Mouse (Mus musculus) liver, embryonic 15.5 days (tissue): ENCODE measurements around the gene Gm10428. TPM values are rescaled to one million over a fixed set of nuclear protein-coding genes. Genes with fewer than 3 reads are reported as not detected.
"Not testable (repeated sequence)": the region's sequence is repeated elsewhere in the genome, so short reads cannot be mapped to it uniquely, and the experiment has no call there.

Source experiments
- ATAC-seq: fragments of 200-750 bp; cut with Nextera tagmentation; 2 replicates; pipeline ENCODE4 v1.8.0; 2017; ENCODE audit warnings: moderate number of reproducible peaks, mild to moderate bottlenecking, moderate library complexity; ENCODE audit not compliant: insufficient read depth
- H3K27ac ChIP-seq: fragments of 300-500 bp; sonication (generic); replicated peaks from 2 replicates; pipeline ENCODE4 v1.5.1; 2015; ENCODE audit warnings: mild to moderate bottlenecking, inconsistent platforms
- H3K27me3 ChIP-seq: fragments of 300-500 bp; sonication (generic); 2 replicates; pipeline ENCODE4 v1.6.1; 2015; ENCODE audit warnings: mild to moderate bottlenecking, inconsistent platforms
- H3K36me3 ChIP-seq: fragments of 300-500 bp; sonication (generic); replicated peaks from 2 replicates; pipeline ENCODE4 v1.6.1; 2015; ENCODE audit warnings: moderate library complexity, mild to moderate bottlenecking, inconsistent platforms
- H3K4me1 ChIP-seq: fragments of 300-500 bp; sonication (generic); replicated peaks from 2 replicates; pipeline ENCODE4 v1.6.1; 2015; ENCODE audit warnings: inconsistent platforms
- H3K4me2 ChIP-seq: fragments of 300-500 bp; sonication (generic); 2 replicates; pipeline ENCODE4 v1.6.1; 2015; ENCODE audit warnings: moderate library complexity, mild to moderate bottlenecking, inconsistent platforms
- H3K4me3 ChIP-seq: fragments of 300-500 bp; sonication (generic); replicated peaks from 2 replicates; pipeline ENCODE4 v1.5.1; 2015; ENCODE audit warnings: mild to moderate bottlenecking, inconsistent platforms
- H3K9ac ChIP-seq: fragments of 300-500 bp; sonication (generic); 2 replicates; pipeline ENCODE4 v1.6.1; 2015; ENCODE audit warnings: moderate library complexity, mild to moderate bottlenecking, inconsistent platforms
- H3K9me3 ChIP-seq: fragments of 300-500 bp; sonication (generic); replicated peaks from 2 replicates; pipeline ENCODE4 v1.6.1; 2016; ENCODE audit warnings: inconsistent platforms
- WGBS: fragments of 180-500 bp; shearing (Covaris S2); methylation state at CpG from one replicate; pipeline ENCODE4 v1.1.7; 2015; ENCODE audit warnings: mixed read lengths; ENCODE audit not compliant: insufficient replicate concordance; 5-methylcytosine and 5-hydroxymethylcytosine counted together
- polyA plus RNA-seq: library from polyadenylated mRNA; unstranded; fragments of >200 nt; fragmentation: Nextera tagmentation; extraction: Ambion mirVana; gene quantifications from 2 replicates; pipeline ENCODE4 v1.2.1, GENCODE M21; 2015

Gene Gm10428
- polyA plus RNA-seq, 1 experiment from 2014 or later: not detected

GRCm38 (mm10) chr11:62746001-62746533, 6.8 kb upstream of the Gm10428 start:
- no peaks in the 10 kb centered on the region for H3K9me3 ChIP-seq
- peaks cover 47% of the 10 kb centered on the region for H3K27me3 ChIP-seq
- H3K4me2 ChIP-seq: peak overlapping the region; percentile 32
- H3K36me3 ChIP-seq: no peaks in the 10 kb centered on the region
- H3K9ac ChIP-seq: no peak overlapping the region
- 0 out of 2 replicates have a peak, but pooled peaks cover 3% of the 10 kb centered on the region for H3K4me1 ChIP-seq
- H3K27ac ChIP-seq: no peak overlapping the region
- 4% methylated on average over 27 of the region's 27 CpGs for WGBS
- no peak for ATAC-seq
- peak overlapping the region; percentile 15; the same call in 1 of the 2 replicates for H3K4me3 ChIP-seq

- H3K36me3 ChIP-seq: no peaks in the 10 kb centered on the region
- H3K4me2 ChIP-seq: no peak overlapping the region
- H3K4me1 ChIP-seq: 0 out of 2 replicates have a peak, but pooled peaks cover 3% of the 10 kb centered on the region
- no peak overlapping the region for H3K27ac ChIP-seq
- no peak overlapping the region for H3K4me3 ChIP-seq
- H3K9me3 ChIP-seq: no peaks in the 10 kb centered on the region
- ATAC-seq: no peak
- no peak overlapping the region for H3K9ac ChIP-seq
- peaks cover 50% of the 10 kb centered on the region for H3K27me3 ChIP-seq
- WGBS: 58% methylated on average over 9 of the region's 9 CpGs
These were observed 5.7 kb upstream of the Gm10428 start for GRCm38 (mm10) chr11:62747227-62747626.

DNA sequence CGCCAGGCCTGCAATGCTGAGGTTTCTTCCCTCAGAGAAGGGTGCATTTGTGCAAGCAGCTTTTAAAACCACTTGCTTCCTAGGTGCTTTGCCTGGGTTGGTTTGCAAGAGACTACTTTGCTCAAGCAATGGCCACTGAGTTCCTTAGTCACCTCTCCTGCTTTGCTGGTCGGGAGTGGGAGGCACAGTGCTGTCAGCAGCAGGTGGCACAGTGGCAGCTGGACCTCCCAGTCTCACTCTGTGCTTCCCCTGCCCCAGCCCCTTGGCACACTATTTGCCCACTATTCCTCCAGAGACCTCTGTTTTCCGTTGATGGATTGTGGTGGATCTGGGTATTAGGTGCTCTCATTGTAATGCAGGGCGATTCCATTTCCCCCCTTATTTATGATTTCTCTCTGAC, 4.8 kb upstream of the Gm10428 start:
- no peak for ATAC-seq
- Histone ChIP-seq H3K27ac (no peak overlapping the region), H3K4me3 (no peak overlapping the region), H3K9me3 (no peaks in the 10 kb centered on the region), H3K4me1 (0 out of 2 replicates have a peak, but pooled peaks cover 3% of the 10 kb centered on the region), H3K9ac (no peak overlapping the region), H3K27me3 (peaks cover 54% of the 10 kb centered on the region), H3K4me2 (no peak overlapping the region), H3K36me3 (no peaks in the 10 kb centered on the region)
- WGBS: 62% methylated on average over 4 of the region's 4 CpGs

DNA sequence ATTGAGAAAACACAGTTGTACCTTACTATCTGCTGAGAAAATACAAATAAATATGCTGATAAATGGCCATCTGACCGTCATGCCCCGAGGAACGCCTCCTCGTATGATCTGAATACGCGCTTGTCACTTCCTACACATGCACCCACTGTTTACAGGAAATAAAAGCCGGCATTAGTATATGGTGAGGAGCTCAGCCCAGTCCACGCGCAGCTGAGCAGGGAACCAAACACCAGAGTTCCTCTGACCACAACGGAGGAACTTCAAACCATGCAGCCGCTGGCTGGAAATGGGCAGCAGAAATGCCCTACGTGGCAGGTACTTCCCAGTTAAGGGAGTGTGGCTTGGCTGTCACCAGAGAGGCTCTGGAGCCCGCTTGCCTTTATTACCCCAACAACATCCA, 3.5 kb upstream of the Gm10428 start:
- not testable (repeated sequence) for H3K4me3 ChIP-seq, H3K4me2 ChIP-seq, H3K9me3 ChIP-seq, H3K36me3 ChIP-seq, ATAC-seq, H3K9ac ChIP-seq, H3K4me1 ChIP-seq, H3K27ac ChIP-seq
- H3K27me3 ChIP-seq: peaks cover 51% of the 10 kb centered on the region
- WGBS: 42% methylated on average over 13 of the region's 13 CpGs

- WGBS: 54% methylated on average over 11 of the region's 11 CpGs
- Histone ChIP-seq H3K27ac (no peak overlapping the region), H3K4me1 (peaks cover 4% of the 10 kb centered on the region; the same call in 1 of the 2 replicates)
These were observed 709 bp upstream of the Gm10428 start for GRCm38 (mm10) chr11:62752191-62752590.

GRCm38 (mm10) chr11:62756456-62757142, 3.7 kb downstream of the Gm10428 start:
- Histone ChIP-seq H3K36me3 (no peaks in the 10 kb centered on the region), H3K27ac (no peak overlapping the region), H3K9me3 (no peaks in the 10 kb centered on the region), H3K4me1 (peaks cover 6% of the 10 kb centered on the region; the same call in 1 of the 2 replicates), H3K27me3 (peaks cover 34% of the 10 kb centered on the region), H3K9ac (no peak overlapping the region), H3K4me2 (peak overlapping the region; percentile 47), H3K4me3 (no peak overlapping the region)
- WGBS: 6% methylated on average over 36 of the region's 36 CpGs
- ATAC-seq: peak; percentile 89

More at GRCm38 (mm10) chr11:62752191-62752590, 709 bp upstream of the Gm10428 start:
- Histone ChIP-seq H3K4me2 (no peak overlapping the region), H3K27me3 (peaks cover 49% of the 10 kb centered on the region), H3K36me3 (no peaks in the 10 kb centered on the region), H3K4me3 (no peak overlapping the region), H3K9ac (no peak overlapping the region), H3K9me3 (no peaks in the 10 kb centered on the region)
- no peak for ATAC-seq

- WGBS: 3% methylated on average over 7 of the region's 7 CpGs
- Histone ChIP-seq H3K4me1 (peaks cover 6% of the 10 kb centered on the region; the same call in 1 of the 2 replicates), H3K27ac (no peak overlapping the region), H3K9ac (no peak overlapping the region), H3K27me3 (peaks cover 33% of the 10 kb centered on the region), H3K9me3 (no peaks in the 10 kb centered on the region), H3K4me3 (no peak overlapping the region), H3K36me3 (no peaks in the 10 kb centered on the region), H3K4me2 (peak overlapping the region; percentile 47)
- 0 out of 2 replicates have a peak, but pooled peaks have one; percentile 12 for ATAC-seq
These were observed 4.2 kb downstream of the Gm10428 start for GRCm38 (mm10) chr11:62757143-62757507.

DNA sequence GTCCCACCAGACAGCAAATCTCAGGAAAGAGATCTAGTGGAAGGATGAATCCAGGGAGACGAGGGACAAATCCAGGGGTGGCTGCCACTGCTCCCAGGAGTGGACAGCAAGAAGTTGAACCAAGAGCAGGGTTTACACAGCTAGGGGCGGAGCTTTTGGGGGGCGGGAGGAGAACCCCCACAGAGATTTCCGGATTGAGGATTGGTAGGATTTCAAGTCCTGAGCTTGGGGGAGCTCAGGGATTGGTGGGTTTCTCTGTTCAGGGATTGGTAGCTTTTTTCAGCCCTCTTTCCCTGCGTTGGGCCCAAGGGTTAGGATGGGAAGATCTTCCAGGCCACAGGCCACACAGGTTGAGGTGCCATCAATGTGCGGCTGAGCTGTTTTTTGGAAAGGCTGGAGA, 5.0 kb downstream of the Gm10428 start:
- Histone ChIP-seq H3K4me1 (peaks cover 6% of the 10 kb centered on the region; the same call in 1 of the 2 replicates), H3K4me3 (no peak overlapping the region), H3K27me3 (peaks cover 28% of the 10 kb centered on the region), H3K9ac (no peak overlapping the region), H3K4me2 (no peak overlapping the region), H3K27ac (no peak overlapping the region), H3K36me3 (no peaks in the 10 kb centered on the region), H3K9me3 (no peaks in the 10 kb centered on the region)
- ATAC-seq: no peak
- 58% methylated on average over 6 of the region's 6 CpGs for WGBS

GRCm38 (mm10) chr11:62758491-62758890, 5.6 kb downstream of the Gm10428 start:
- Histone ChIP-seq H3K9me3 (no peaks in the 10 kb centered on the region), H3K9ac (no peak overlapping the region), H3K4me1 (peaks cover 6% of the 10 kb centered on the region; the same call in 1 of the 2 replicates), H3K27ac (no peak overlapping the region), H3K36me3 (no peaks in the 10 kb centered on the region), H3K4me2 (no peak overlapping the region), H3K27me3 (peaks cover 28% of the 10 kb centered on the region), H3K4me3 (no peak overlapping the region)
- WGBS: 78% methylated on average over 11 of the region's 11 CpGs
- no peak for ATAC-seq

DNA sequence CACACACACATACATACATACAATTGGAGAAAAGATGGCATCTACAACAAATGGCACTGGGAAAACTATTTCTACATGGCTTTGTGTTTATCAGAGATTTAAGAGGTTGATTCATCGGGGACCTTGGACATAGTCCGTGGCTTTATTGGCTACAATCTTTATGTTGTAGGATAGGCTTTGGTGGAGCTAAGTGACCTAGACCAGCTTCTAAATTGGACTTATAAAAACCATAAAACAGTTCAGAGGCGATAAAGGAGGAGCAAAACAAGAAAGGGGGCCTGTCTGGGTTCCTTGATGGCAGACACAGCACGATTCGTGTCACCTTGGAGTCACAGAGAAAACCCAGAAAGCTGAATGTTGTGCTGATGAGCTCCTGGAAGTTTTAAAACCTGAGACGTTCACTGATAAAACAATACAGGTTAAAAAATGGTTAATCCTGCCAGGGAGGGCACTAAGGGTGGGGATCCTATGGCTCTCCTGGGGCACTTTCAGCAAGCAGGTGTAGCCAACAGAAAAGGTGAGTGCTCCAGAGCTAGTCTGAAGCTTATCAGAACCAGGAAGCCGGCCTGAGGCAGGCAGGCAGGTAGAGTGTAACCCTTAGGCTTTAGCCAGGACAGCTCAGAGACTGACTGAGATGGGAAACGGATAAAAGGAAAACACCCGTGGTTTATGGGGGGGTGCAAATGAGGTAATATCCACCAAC, 8.0 kb downstream of the Gm10428 start:
- H3K27me3 ChIP-seq: peaks cover 21% of the 10 kb centered on the region
- no peak overlapping the region for H3K4me3 ChIP-seq
- no peak overlapping the region for H3K27ac ChIP-seq
- no peaks in the 10 kb centered on the region for H3K36me3 ChIP-seq
- no peak overlapping the region for H3K4me2 ChIP-seq
- WGBS: 52% methylated on average over 9 of the region's 9 CpGs
- no peaks in the 10 kb centered on the region for H3K9me3 ChIP-seq
- no peak overlapping the region for H3K9ac ChIP-seq
- no peak for ATAC-seq
- H3K4me1 ChIP-seq: peaks cover 6% of the 10 kb centered on the region; the same call in 1 of the 2 replicates

DNA sequence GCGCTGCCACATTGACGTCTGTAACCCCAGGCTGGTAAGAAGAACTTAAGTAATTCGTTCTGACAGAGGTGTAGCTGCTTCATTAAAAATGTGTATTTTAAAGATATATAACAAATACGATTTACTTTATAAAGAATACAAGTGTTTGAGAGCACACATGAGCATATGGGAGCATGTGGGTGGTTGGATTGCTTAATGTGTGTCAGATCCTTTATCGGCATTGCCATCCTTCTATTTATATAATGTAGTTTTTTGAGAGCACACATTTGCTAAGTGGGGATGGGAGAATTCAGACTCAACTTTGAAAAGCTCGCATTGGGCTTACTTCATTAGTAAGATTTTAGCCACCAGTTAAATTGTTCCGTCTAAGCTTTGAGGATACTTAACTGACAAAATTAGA, 23.6 kb downstream of the Gm10428 start:
- Histone ChIP-seq H3K4me2 (no peak overlapping the region), H3K27me3 (no peaks in the 10 kb centered on the region), H3K9ac (no peak overlapping the region), H3K9me3 (peaks cover 13% of the 10 kb centered on the region), H3K27ac (no peak overlapping the region), H3K36me3 (peaks cover 13% of the 10 kb centered on the region), H3K4me3 (no peak overlapping the region), H3K4me1 (no peaks in the 10 kb centered on the region)
- ATAC-seq: no peak
- 73% methylated on average over 7 of the region's 7 CpGs for WGBS
